Mouse (Mus musculus) testis, adult 2 months (tissue): ENCODE results near the gene Tas2r119. TPM values are rescaled to one million over a fixed set of nuclear protein-coding genes. Genes with fewer than 3 reads are reported as not detected.

Source experiments
- H3K27ac ChIP-seq: fragments of 200-500 bp; 2 replicates; pipeline ENCODE4 v1.5.1; 2012; ENCODE audit warnings: low read depth, low read length; ENCODE audit not compliant: control insufficient read depth, insufficient read depth
- H3K27me3 ChIP-seq: fragments of 200-500 bp; 2 replicates; pipeline ENCODE4 v1.6.1; 2012; ENCODE audit warnings: mild to moderate bottlenecking, low read length, moderate library complexity; ENCODE audit not compliant: control insufficient read depth, insufficient read depth
- H3K36me3 ChIP-seq: fragments of 200-500 bp; 2 replicates; pipeline ENCODE4 v1.6.1; 2012; ENCODE audit warnings: mild to moderate bottlenecking, low read length; ENCODE audit not compliant: control insufficient read depth, insufficient read depth
- H3K4me1 ChIP-seq: fragments of 200-500 bp; 2 replicates; pipeline ENCODE4 v1.6.1; 2012; ENCODE audit warnings: low read length; ENCODE audit not compliant: control insufficient read depth, insufficient read depth
- H3K4me3 ChIP-seq: fragments of 200-500 bp; 2 replicates; pipeline ENCODE4 v1.5.1; 2012; ENCODE audit warnings: low read depth, mild to moderate bottlenecking, low read length, moderate library complexity, mixed read lengths; ENCODE audit not compliant: control insufficient read depth
- CTCF ChIP-seq: fragments of 200-500 bp; IDR thresholded peaks from 2 replicates; pipeline ENCODE4 v1.5.1; 2012; ENCODE audit warnings: low read depth, mild to moderate bottlenecking, inconsistent platforms, low read length, moderate library complexity; ENCODE audit not compliant: control insufficient read depth, insufficient read depth, insufficient replicate concordance
- POLR2A ChIP-seq: fragments of 200-500 bp; IDR thresholded peaks from 2 replicates; pipeline ENCODE4 v1.6.1; 2012; ENCODE audit warnings: low read depth, mild to moderate bottlenecking, inconsistent platforms, low read length, moderate library complexity; ENCODE audit not compliant: control insufficient read depth
- polyA plus RNA-seq: library from polyadenylated mRNA; depleted of rRNA; stranded (reverse); fragments of >200 nt; gene quantifications from 2 replicates; pipeline ENCODE4 v1.2.3, GENCODE M21; 2012

The Tas2r119 gene
- polyA plus RNA-seq, 1 experiment = not detected

DNA sequence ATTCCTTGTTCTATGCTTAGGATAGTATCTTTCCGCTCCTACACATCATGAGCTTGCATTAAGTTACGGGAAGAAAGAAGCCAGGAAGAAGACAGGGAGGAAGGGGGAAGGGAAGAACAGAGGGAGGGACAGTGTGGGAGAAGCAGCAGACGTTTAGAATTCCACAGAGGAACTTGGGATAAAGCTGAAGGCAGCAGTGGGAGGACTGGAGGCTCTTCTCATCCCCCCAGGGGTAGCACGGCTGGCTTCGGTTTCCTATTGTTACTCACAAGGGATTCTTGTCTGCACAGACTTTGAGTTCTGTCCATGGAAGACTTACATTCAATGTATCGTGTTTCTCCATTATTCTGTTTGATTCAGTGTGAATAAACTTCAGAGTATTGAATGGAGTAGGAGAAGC, 5.3 kb upstream of the Tas2r119 start:
- TF ChIP-seq CTCF (no peak), POLR2A (no peak)
- no peak overlapping the region for H3K27ac ChIP-seq
- no peaks in the 10 kb centered on the region for H3K27me3 ChIP-seq
- no peak overlapping the region for H3K4me3 ChIP-seq
- H3K4me1 ChIP-seq = no peaks in the 10 kb centered on the region
- no peaks in the 10 kb centered on the region for H3K36me3 ChIP-seq

DNA sequence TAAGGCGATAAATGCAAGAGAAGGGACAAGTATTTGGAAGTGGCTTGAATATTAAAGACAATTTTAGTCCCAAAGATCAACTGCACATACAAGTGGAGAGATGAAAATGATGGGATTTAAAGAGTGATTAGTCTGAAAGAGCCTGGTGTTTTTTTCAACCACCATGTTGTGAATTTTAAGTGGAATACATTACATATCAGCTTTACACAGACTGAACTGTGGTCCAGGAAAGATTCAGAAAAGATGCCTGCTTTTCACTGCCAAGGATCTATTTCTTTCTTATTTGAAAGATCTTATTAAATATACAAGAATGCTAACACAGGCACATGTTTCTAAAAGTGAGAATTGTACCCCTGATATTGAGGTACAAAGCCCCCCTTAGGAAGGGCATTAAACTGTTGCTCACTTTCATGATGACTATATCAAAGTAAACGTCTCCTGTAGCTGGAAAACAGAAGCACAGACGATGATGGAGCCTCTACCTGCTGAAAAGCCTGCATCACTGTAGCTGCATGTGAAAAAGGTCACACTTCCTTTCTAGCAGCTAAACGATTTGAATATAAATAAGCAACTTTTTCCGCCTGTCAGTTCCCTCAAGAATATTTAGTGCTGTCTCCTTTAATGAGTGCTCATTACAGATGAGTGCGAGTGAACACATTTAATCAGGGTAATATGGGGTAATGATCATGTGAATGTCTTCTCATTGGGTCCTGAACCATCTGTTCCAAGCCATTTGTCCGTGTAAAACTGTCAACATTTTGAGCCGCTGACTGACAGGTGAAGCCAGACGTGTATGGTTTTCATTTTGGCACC, 4.7 kb upstream of the Tas2r119 start:
- H3K27ac ChIP-seq = no peak overlapping the region
- no peaks in the 10 kb centered on the region for H3K4me1 ChIP-seq
- H3K36me3 ChIP-seq = no peaks in the 10 kb centered on the region
- no peaks in the 10 kb centered on the region for H3K27me3 ChIP-seq
- TF ChIP-seq CTCF (no peak), POLR2A (no peak)
- no peak overlapping the region for H3K4me3 ChIP-seq

DNA sequence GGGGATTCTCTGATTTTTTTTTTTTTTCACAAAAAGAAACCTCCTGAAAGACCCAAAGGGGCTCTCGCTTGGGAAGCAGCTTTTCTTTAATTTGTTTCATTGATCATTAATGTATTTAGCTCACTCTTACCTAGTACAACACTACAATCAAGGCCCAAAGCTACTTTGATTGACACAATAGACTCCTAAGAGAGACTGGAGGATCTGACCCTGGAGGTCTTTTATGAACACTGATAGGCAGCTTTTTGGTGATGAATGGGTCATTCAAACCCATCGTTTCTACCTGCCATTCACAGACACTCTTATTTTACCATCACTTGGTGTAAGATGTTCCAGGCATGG, 4.1 kb upstream of the Tas2r119 start:
- no peak for TF ChIP-seq POLR2A
- no peak for TF ChIP-seq CTCF
- Histone ChIP-seq H3K36me3 (no peaks in the 10 kb centered on the region), H3K4me3 (no peak overlapping the region), H3K27ac (no peak overlapping the region), H3K4me1 (no peaks in the 10 kb centered on the region), H3K27me3 (no peaks in the 10 kb centered on the region)

DNA sequence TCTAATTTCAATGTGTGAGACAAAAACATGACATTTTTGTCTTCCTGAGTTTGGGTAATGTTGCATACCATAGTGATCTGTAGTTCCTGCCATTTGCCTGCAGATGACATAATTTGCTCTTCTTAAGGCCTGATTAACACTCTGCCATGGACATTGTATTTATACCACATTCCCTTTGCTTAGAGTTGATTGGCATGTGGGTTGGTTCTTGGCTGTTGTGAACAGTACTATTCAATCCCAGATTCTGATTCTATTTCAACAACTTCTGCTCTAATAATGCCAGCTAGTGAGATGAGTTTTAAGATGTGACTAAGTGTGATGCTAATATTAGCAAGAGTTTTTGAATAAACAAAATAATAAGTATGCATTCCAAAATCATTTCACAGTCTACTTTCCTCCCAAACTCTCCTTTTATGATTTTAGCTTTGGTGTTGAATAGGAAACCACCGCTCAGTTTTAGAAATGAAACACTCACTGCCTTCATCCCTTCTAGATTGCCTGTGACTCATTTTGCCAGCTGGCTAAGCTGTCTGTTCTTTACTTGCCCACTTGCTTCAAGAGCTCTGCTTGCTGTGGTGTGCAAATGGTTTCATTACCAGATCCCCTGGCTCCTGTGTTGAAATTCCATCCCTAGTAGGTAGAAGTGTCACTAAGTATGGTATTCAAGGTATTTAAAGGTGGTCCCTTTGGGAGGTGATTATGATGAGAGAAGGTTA, 3.1 kb downstream of the Tas2r119 start:
- no peak overlapping the region for H3K27ac ChIP-seq
- H3K4me1 ChIP-seq = no peaks in the 10 kb centered on the region
- H3K36me3 ChIP-seq = no peaks in the 10 kb centered on the region
- H3K4me3 ChIP-seq = no peak overlapping the region
- H3K27me3 ChIP-seq = no peaks in the 10 kb centered on the region
- no peak for TF ChIP-seq POLR2A
- TF ChIP-seq CTCF = no peak

DNA sequence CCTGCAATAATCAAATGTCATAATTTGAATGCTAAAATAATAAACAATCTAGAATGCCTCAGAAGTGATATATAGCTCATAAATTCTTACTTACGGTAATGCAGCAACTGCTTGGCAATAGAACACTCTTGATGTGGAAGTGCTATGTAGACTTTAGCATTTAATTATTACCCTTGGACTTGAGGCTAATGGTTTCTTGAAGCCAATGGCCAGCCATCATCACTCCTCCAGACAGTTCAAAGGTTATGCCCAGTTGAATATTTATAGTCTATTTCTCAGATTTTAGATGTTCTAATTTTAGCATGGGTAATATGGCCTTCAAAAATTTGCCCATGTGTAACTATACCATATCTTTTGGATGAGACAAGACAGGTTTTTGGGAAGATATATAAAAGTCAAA, 4.9 kb downstream of the Tas2r119 start:
- no peaks in the 10 kb centered on the region for H3K4me1 ChIP-seq
- no peak overlapping the region for H3K27ac ChIP-seq
- H3K36me3 ChIP-seq = no peaks in the 10 kb centered on the region
- H3K4me3 ChIP-seq = no peak overlapping the region
- TF ChIP-seq POLR2A (no peak), CTCF (no peak)
- H3K27me3 ChIP-seq = no peaks in the 10 kb centered on the region

DNA sequence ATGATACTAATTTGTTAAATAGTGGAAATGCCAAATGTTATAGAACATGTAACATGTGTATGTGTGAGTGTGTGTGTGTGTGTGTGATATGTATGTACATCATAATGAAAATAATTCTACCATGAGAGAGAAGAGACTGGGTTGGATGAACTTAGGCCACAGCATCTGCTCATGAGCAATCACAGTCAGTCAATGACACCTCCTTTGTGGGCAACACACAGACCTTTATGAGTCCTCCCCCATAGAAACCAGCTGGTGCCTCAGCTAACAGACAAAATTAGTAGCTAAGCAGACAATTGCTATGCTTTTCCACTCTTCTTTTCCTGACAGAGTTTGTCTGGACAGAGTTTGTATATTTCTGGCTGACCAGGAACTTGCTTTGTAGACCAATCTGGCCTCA, 7.9 kb downstream of the Tas2r119 start:
- TF ChIP-seq CTCF = no peak
- H3K4me3 ChIP-seq = no peak overlapping the region
- H3K4me1 ChIP-seq = no peaks in the 10 kb centered on the region
- no peaks in the 10 kb centered on the region for H3K36me3 ChIP-seq
- no peaks in the 10 kb centered on the region for H3K27me3 ChIP-seq
- H3K27ac ChIP-seq = no peak overlapping the region

DNA sequence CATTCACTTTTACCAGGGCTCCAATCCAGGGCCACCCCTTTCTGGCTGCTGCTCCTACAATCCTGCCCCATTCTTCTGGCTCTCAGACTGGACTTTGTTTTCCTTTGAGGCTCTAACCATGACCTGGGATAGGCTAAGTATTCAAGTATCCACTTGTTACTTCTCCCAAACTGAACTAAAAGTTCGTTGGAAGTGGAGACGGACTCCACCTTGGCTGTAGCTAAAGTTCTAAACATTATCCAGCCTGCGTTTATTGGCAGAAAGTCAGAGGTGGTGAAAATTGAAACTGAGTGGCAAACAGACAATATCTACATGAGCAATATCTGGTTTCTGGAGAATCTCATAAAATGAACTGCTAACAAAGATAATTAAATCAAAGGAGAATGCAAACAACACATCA, 12.8 kb downstream of the Tas2r119 start:
- Histone ChIP-seq H3K27ac (no peak overlapping the region), H3K4me3 (no peak overlapping the region), H3K27me3 (no peaks in the 10 kb centered on the region), H3K36me3 (no peaks in the 10 kb centered on the region), H3K4me1 (no peaks in the 10 kb centered on the region)
- TF ChIP-seq POLR2A = no peak
- no peak for TF ChIP-seq CTCF
